Mouse (Mus musculus): ENCODE measurements around the gene Wdr62.

Wdr62 gene

GRCm38 (mm10) chr7:30279951-30280669 is at the start of gene Wdr62, which contains the start of gene Thap8:
TSS of gene Wdr62 (minus strand) at chr7:30280419.
TSS of gene Thap8 (plus strand) at chr7:30280094.
- DNase-seq = peak; percentile 89 to 90

DNA sequence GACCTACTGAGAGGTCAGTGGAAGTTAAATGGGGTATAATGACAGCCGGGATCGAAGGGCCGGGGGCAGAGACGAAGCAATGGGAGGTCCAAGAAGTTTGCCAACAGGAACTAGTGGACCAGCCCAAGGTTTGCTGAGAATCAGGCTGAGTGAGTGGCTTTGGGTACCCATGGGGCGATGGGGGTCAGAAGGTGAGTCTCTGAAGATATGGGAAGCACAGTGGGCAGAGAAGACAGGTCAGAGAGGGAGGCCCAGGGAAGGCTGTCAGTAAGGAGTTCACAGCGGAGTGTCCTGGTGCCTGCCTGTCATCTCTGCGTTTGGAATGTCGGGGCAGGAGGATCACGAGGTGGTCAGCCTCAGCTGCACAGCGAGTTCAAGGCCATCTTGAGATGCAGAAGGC is 48.2 kb upstream of the Wdr62 start:
- no peak for DNase-seq

- peak; percentile 98 for DNase-seq
Measured at GRCm38 (mm10) chr7:30327140-30327539, 46.9 kb upstream of the Wdr62 start.

- DNase-seq = no peak
Measured at GRCm38 (mm10) chr7:30326427-30326826, 46.2 kb upstream of the Wdr62 start.

GRCm38 (mm10) chr7:30325364-30325763 is 45.1 kb upstream of the Wdr62 start:
- DNase-seq = peak; percentile 47 to 64

DNA sequence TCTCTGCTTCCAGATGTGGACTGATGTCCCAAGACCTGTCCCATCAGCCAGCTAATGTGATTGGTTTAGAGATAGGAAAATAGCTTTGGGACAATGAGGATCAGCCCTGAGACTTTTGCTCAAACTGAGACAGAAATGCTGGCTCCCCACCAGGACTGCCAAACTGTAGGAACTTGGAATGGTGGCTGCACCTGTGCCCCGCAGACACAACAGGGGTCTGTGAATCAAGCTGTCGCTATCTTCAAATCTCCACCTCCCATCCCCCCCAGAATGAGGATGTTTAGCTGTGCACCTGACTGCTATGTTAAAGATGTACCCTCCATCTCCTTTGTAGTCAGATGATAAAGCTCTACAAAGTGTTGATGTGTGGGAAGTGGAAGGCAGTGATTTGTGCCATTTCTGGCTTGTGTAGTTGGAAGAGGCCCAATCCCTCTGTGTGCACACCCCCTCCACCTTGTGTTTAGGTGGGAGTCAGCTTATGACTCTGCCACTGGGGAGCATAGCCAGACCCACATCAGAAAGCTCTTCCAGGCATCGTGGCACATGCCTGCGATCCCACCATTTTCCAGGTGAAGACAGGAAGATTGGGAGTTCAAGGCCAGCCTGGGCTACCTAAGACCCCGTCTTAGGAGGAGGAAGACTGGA is 44.2 kb upstream of the Wdr62 start:
- no peak for DNase-seq

DNA sequence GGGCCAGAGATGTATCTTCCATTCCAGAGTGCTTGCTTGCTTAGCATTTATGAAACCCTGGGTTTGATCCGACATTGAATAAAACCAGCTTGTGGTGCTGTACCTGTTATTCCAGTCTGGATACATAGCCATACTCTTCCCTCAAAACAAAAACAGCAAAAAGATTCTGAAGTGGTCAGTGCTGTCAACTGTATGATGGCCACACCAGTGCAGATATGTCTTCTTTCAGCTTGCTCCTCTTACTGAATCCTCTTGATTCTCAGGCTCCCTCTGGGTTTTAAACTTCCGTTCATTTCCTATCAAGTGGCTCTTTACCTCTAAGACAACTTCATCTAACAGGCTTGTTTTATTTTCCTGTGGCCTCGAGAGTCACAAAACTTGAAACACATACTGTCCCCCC is 43.6 kb upstream of the Wdr62 start, which contains the start of gene Sdhaf1:
TSS of gene Sdhaf1 (minus strand) at position 101 of the 400 bp plus-strand sequence.
- no peak for DNase-seq

GRCm38 (mm10) chr7:30322865-30323264 is 42.6 kb upstream of the Wdr62 start:
- DNase-seq = no peak

GRCm38 (mm10) chr7:30322285-30322667 is 42.1 kb upstream of the Wdr62 start:
- DNase-seq = peak; percentile 97 to 98

DNA sequence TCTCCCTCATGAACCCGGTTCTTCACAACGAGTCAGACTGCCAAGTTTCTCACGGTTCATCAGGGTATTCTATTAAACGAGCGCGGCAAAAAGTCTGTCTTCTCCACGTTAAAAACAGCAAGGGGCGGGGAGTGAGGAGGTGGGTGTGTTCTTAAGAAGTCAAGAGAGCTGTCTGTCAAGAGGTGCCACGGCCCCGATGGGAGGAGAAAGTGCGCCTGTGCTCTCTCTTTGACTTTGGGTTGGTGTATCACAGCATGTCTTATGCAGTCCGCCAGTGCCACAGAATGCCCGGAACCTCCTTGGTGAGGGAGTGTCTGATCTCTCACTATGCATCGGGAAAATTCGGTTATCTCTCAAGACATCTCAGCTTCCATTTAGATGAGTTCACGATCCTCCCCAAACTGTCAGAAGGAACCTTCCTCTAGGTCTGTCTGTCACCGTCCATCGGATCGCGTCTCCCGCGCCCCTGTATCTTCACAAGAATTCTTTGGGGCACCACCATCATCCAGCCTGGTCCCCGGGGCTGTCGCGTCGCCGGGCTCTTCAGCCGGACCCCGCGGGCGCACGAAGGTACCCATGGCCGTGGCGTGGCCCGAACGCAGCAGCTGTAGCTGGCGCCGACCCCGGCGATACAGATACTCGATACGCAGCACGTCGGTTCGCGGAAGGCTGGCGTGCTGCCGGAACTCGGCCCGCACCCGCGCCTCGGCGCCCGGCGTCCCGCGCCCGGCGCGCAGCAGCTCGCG is 41.5 kb upstream of the Wdr62 start, which contains the start of gene E130208F15Rik:
TSS of gene E130208F15Rik (plus strand) at position 202 of the 746 bp plus-strand sequence.
- peak; percentile 70 to 75 for DNase-seq

DNA sequence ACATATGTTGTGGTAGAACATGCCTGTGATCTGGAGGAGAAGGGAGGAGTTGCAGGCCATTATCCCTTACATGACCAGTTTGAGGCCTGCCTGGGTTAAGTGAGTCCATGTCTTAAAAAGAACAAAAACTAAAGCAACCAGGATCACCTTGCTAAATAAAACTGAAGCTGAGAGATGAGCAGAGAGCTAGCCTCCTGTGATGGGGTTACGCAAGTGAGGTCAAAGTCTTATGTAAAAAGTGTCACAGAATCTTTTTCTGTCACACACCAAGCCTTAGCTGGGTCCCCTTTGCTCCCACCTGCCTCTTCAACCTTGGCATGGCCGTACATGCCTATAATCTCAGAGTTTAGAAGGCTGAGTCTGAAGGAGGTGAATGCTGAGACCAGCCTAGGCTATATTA is 40.7 kb upstream of the Wdr62 start:
- DNase-seq = no peak

GRCm38 (mm10) chr7:30318142-30318541 is 37.9 kb upstream of the Wdr62 start:
- DNase-seq = no peak

GRCm38 (mm10) chr7:30315559-30316529 is 35.6 kb upstream of the Wdr62 start:
- no peak for DNase-seq

DNA sequence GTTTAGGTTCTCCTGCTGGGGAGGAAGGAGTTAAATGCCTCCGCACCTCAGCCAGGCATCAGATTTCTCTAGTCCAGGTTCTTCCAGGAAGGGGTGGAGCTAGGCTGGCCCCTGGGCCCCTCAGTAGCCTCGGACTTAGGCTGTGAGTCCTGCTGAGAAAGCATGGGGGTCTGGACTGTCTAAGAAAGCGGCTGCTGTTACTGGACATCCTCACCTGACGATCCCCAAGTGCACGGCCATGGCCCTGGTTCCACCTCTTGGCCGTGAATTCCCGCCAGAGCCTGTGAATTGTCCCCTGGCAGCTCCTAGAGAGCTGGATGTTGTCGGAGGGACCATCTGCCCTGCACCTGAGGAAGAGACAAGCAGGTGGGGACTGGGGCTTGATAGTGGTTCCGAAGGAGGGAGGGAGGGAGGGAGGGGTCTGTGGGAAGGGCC is 34.5 kb upstream of the Wdr62 start, which contains the start of gene Syne4:
TSS of gene Syne4 (plus strand) at position 87 of the 435 bp plus-strand sequence.
- peak in 1 of 2 experiments; percentile 44 for DNase-seq

DNA sequence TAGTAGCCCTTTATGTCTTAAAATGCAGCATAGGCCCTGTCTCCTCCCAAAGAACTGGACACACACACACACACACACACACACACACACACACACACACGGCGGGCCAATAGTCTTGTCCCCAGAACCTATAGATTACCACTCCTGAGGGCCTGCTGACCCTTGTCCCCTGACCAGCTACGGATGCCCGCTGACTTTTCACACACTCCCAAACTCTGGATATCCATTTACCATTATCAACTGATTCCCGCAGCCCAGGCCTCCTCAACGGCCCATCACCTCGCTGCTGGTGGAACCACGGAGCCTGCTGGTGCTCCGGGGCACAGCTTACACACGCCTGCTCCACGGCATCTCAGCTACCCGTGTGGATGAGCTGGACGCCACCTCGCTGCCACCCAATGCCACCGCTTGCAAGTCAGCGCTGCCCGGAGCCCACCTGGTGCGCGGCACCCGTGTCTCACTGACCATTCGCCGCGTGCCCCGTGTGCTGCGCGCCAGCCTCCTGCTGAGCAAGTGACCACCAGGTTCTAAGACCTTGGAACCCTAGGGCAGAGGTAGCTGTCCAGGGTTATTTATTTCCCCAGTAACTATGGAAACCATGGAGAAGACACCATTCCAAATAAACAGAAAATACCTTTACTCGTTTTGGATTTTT is 33.6 kb upstream of the Wdr62 start:
- no peak for DNase-seq

DNA sequence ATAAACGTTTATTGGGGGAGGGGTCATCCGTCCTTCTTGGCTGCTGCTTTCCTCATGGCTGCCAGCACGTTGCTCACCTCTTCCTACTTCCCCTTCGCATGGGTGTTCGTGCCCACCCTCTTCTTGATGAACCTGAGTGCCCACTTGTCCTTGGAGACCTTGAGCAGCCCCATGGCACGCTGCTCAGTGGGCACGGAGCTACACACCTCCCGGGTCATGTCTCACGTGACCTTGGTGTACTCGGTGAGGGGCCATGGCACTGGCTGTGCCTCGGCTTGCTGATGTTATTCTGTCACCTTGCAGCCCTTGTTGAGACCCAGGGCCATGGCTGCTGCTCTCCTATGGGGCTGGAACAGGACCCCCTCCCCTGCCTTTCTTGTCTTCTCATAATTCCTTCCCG is 29.9 kb upstream of the Wdr62 start:
- no peak for DNase-seq

DNA sequence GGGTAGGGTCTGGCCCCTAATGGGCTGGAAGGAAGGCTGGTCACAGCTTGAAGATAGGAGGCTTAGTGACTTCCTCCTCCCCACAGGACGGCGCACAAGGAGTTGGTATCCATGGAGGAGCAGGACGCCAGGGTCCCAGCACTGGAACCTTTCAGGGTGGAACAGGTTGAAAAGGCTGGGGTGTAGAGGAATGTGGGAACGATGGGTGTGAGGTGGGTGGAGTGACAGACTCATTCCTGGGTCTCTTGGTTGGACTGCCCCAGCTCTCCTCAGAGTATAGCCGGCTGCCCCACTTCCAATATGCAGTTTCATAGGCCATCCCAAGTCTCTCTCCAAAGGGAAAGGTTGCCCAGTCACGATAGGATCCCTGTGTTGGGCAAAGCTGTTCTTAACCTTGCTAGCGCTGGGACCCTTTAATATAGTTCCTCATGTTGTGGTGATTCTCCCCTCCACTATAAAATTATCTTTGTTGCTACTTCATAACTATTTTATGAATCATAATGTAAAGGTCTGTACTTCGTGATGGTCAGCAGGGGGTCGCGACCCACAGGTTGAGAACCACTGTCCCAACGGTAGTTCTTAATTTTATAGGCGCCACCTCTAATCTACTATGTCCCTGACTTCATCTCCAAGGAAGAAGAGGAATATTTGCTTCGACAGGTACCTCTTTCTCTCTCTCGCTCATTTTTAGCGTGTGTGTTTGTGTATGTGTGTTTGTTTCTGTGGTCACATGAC is 29.3 kb upstream of the Wdr62 start:
- no peak for DNase-seq

GRCm38 (mm10) chr7:30308076-30309005 is 28.1 kb upstream of the Wdr62 start, which contains the start of gene Alkbh6:
TSS of gene Alkbh6 (plus strand) at chr7:30308717.
- DNase-seq = peak; percentile 93 to 94

- no peak for DNase-seq
Measured at GRCm38 (mm10) chr7:30306083-30306779, 26.0 kb upstream of the Wdr62 start.

Data from cerebellum, postnatal 36 days (tissue).